Mouse (Mus musculus) liver, postnatal 0 days (tissue): ENCODE data around the gene Fam189b.

Source experiments
- CTCF ChIP-seq: sonication (generic); IDR thresholded peaks from 2 replicates; pipeline ENCODE4 v1.5.1; 2016; ENCODE audit warnings: antibody characterized with exemption, low read depth
- EP300 ChIP-seq: IDR thresholded peaks from 2 replicates; pipeline ENCODE4 v1.6.1; 2016; ENCODE audit warnings: antibody characterized with exemption, low read depth, mild to moderate bottlenecking

GRCm38 (mm10) chr3:89232614-89233013 is 49.7 kb downstream of the Fam189b start:
- TF ChIP-seq CTCF (no peak), EP300 (no peak)
